Mouse (Mus musculus): ENCODE data around the gene Stac.
A peak's percentile ranks its signal among the peaks of the same experiment; 100 is the strongest.

The Stac gene

DNA sequence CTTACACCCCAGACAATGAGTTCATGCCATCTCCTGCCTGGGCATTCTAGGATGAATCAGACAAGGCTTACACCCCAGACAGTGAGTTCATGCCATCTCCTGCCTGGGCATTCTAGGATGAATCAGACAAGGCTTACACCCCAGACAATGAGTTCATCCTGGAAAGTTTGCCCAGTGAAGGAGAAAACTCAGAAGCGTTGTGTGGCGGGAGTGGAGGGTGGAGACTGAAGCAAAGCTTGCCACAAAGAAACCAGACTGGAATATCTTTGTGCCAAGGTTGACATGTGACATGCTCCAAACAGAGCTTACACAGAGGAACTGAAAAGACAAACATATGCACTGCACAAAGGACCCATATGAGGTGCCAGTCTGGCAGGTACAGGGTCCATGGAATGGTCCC is 102.6 kb downstream of the Stac start:
- no peak for DNase-seq

DNA sequence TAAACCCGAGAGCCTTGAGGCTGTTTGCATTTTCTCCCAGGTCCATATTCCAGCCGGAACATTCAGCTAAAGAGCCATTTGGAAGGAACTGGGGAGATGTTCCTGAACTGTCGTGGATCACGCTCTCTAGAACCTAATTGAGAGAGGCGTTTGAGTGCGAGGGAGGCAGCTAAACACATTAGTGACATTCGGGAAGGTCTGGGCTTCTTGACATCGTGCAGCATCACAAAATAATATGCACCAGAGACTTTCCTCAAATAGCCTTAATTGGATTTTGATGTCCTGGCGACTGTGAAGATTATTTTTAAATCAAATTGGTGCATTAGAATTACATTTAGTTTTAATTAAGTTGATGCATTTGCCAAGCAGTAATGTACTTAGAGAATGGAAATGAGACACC is 111.4 kb downstream of the Stac start:
- DNase-seq = no peak

- no peak for DNase-seq
These were observed 112.7 kb downstream of the Stac start for GRCm38 (mm10) chr9:111577453-111577852.

DNA sequence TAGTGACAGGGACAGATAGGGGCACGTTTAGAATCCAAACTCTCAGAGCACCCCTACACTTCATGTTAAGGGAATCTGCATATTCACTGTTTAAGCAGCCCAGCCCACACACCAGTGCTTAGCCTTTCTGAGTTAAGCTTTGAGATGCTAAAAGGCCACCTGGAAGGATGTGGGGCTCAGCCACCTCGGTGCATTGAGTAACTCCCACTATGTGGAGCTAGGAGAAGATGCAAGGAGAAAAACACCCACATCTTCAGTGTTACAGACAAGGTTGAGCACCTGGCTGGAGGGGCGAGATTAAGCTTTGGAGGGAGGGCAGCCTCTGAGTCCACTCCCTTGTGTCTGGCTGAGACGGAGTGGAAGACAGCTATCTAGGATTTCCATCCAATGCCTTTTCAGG is 114.3 kb downstream of the Stac start:
- no peak for DNase-seq

GRCm38 (mm10) chr9:111573836-111574235 is 116.3 kb downstream of the Stac start:
- DNase-seq = no peak

DNA sequence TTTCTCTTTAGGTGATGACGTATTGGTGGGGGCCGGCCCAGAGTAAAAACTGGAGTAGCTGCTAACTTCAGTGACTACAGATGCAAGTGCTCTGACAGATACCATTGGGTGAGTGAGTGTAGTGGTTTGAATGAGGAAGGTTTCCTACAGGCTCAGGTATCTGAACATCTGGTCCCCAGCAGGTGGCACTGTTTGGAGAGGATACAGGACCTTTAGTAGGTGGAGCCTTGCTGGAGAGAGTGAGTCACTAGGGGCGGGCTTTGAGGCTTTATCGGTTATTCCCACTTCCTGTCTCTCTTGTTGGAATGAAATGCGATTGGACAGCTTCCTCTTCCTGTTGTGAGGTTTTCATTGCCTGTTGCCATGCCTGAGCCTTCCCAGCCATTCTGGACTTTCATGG is 118.5 kb downstream of the Stac start:
- no peak for DNase-seq

DNA sequence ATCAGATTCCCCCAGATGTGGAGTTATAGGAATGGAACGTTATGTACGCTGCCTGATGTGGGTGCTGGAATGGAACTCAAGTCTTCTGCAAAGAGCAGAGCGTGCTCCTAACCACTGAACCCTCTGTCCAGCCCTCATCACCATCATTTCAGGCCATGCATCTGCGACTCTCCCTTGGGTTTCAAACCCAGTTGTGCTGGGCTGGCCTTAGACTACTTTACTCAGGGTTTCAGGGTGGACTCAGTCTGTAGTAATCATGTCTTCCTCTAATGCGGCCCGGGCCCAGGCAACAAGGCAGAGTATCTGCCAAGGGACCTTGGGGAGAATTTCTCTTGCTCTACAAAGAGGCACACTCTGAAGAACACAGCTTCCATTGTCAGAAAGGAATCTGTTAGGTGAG is 126.0 kb downstream of the Stac start:
- no peak for DNase-seq

DNA sequence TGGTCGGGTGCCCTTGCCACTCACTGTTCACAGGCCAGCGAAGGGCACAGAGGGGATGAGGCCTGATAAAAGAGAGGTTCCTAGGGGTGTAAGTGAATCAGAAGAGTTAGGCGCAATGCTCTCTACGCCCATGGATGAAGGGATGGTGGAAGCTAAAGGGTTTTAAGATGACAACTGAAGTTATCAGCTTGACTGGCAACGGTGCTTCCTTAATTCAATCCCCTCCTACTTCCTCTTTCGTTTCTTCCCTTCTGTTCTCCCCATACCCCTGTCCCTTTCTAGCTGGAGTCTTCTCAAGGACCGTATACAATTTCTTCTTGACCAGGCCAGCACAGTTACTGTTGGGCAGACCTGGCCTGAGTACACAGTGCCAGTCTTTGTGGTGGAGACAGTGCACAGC is 126.9 kb downstream of the Stac start:
- DNase-seq = no peak

GRCm38 (mm10) chr9:111562217-111562988 is 127.7 kb downstream of the Stac start:
- no peak for DNase-seq

DNA sequence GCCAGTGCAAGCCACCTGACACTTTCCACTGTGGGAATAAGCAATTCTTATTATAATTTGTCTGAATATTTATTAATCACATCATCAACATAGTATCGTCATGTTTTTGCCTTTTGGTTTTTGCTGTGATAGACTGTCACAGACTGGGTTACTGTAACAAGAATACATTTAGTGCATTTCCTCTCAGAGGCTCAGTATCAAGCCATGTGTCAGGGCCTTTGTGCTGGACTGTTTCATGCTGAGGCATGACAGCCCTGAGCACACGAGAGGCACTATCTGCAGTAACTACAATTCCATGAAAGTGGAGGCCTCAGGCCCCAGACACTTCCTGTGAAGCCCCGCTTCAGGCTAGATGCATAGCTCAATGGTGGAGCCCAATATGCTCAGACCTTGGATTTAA is 133.4 kb downstream of the Stac start:
- no peak for DNase-seq

DNA sequence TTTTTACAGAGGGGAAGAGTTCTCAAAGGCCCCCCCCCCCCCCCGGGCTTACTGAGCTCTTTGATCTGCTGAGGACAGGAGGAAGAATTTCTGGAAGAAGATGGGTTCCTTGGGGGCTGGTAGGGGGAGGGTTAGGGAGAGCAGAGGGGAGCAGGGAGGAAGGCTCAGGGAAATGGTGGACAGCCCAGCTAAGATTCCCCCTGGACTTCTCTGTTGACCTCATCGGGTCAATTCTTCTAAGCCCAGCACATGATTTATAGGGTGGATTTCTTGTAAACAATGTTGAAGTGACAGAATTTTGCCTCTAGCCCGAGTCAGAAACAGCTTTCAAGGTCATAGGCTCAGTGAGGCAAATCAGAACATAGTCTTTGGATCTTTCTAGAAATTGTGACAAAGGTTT is 137.3 kb downstream of the Stac start:
- DNase-seq = no peak

DNA sequence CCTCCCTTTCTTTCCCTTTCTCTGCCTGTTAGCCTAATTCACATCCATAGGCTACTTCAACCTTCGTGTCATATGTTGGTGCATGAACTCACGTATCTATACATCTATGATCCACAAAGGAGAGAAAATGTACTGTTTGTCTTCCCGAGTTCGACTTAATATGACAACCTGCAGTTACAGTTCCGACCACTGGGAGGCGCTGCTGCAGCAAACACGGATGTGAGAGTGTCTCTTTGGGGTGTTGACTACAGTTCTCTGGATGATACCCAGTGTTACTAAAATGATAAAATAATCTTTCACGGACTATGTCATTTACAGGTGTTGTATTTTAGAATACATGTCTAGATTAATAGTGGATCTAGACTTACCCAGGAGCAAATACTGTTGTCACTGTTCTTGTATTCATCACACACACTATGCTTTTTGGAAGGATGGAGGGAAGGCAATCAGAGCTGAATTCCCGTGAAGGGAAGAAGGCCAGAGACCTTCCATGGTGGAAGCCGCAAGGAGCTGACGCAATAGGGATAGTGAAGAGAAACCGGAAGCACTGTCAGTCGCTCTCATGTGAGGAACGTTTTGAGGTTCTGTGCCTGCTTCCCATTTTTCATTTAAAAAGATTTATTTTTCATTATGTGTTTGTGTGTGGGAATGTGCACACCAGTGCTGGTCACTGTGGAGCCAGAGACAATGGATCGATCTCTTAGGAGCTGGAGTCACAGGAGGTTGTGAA is 138.5 kb downstream of the Stac start:
- peak; percentile 9 for DNase-seq

GRCm38 (mm10) chr9:111550963-111551321 is 139.2 kb downstream of the Stac start:
- DNase-seq = no peak

DNA sequence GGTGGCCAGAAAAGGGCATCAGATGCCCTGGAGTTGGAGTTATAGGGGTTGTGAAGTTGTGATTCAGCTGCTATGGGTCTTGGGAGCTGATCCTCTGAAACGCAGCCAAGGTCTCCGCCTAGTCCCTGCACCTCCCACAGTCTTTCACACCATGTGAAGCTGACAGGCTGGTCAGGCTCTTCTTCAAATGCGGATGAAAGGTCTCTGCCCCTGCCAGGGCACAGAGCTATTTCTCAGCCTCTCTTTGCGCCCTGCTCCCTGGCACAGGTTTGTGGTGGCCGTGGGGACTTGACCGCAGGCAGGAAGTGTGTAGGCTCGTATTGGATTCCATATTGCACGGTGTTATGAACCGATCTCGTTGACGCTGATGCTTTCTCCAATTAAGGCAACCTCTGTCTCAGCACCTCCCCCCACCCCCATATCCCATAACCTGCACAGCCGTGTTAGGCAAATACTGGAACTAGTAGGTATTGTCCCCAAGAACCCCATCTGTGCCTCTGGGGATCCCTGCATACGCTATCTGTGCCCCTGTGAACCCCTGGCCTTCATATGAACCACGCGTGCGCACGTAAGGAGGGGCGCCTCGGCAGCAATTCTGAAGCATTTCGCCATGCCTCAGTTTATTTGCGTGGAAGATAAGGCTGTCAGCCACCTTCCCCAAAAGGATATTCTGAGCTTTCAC is 139.7 kb downstream of the Stac start:
- no peak for DNase-seq

DNA sequence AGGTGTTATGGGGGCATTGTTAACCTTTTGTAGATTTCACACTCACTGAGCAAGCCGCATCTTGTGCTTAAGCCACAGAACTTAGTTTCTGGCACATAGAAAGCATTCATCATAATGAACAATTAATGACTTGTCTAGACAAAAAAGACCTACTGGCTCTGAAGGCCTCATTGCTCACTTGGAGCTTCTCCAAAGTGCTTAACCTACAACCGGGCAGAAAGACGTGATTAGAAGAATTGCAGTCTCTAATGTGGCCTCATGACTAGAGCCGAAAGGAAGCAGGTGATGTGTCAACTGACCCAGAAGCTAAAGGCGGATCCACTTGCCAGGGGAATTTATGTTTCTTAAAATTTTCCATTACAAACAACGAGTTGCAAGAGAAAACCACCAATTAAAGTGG is 147.5 kb downstream of the Stac start:
- DNase-seq = no peak

DNA sequence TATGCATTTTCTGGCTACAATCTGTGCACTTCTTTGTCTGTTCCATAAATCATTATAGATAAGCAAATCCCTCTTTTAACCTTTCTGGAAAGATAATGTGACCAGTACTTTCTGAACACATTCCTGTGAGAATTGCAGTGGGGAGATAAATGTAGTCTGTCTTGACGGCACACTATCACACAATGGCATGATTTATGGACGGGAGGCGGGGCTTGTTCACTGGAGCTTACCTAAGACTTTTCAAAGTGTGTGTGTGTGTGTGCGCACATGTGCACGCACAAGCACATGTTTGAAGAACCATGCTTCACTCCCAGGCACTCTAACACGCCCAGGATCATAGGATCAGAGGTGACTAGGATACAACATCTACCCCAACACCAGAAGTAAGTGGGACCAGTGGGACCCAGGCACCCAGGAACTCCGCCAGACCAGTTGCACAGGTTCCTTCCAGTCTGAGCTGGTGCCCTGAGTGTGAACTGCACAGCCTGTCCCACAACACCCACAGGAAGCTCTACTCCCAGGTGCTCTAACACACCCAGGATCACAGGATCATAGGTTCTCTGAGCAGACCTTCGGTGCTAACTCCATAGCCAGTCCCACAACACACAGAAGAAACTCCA is 154.6 kb downstream of the Stac start:
- DNase-seq = no peak

- no peak for DNase-seq
These were observed 155.3 kb downstream of the Stac start for GRCm38 (mm10) chr9:111534744-111535423.

GRCm38 (mm10) chr9:111523871-111524270 is 166.3 kb downstream of the Stac start:
- no peak for DNase-seq

DNA sequence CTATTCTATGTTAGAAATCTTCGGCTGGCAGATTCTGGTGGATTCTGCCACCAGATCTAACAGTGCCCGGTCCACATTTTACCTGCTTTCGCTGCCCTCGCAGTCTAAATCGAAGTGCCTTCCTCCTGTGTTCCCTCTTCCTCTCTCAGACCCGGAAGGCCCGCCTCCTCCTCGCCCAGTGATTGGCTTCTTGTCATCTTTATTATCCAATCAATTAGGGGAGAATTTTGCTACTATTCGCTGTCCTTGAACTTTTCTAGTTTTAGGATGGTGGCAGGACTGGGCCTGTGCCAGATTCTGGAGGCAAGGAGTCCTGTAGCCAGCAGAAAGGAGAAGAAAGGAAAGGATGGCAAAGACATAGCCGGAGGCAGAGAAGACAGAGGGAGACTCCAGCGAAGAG is 167.0 kb downstream of the Stac start:
- DNase-seq = no peak

DNA sequence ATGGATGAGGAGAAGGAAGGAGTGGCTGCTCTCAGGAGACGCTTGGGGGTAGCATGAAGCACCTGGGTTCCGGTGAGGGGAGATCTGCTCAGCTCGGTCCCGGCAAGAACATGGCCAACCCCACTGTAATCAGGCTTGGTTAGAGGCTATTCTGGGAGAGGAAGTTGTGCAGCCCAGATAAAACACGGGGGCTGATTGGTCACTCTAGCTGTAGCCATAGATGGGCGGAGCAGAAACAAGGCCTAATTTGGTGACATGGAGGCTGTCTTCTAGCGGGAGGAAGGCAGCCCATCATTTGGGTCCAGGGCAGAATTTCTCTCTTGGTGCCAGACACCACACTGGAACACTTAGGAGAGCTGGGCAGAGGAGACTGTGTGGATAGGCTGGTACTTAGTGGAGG is 167.9 kb downstream of the Stac start:
- DNase-seq = no peak

DNA sequence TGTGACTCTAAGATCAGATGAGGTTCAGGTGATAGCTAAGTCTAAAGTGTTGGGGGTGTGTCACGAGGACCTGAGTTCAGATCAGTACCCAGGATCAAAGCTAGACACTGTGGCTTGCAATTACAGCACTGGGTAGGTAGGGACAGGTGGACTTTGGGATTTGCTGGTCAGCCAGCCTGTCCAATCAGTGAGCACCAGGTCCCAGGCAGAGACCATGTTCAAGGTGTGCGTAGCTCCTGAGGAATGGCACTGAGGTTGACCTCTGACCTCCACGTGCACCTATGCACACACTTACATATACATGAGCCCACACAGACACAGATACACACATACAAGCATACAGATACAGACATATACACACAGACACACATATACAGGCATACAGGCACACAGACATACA is 174.6 kb downstream of the Stac start:
- no peak for DNase-seq

DNA sequence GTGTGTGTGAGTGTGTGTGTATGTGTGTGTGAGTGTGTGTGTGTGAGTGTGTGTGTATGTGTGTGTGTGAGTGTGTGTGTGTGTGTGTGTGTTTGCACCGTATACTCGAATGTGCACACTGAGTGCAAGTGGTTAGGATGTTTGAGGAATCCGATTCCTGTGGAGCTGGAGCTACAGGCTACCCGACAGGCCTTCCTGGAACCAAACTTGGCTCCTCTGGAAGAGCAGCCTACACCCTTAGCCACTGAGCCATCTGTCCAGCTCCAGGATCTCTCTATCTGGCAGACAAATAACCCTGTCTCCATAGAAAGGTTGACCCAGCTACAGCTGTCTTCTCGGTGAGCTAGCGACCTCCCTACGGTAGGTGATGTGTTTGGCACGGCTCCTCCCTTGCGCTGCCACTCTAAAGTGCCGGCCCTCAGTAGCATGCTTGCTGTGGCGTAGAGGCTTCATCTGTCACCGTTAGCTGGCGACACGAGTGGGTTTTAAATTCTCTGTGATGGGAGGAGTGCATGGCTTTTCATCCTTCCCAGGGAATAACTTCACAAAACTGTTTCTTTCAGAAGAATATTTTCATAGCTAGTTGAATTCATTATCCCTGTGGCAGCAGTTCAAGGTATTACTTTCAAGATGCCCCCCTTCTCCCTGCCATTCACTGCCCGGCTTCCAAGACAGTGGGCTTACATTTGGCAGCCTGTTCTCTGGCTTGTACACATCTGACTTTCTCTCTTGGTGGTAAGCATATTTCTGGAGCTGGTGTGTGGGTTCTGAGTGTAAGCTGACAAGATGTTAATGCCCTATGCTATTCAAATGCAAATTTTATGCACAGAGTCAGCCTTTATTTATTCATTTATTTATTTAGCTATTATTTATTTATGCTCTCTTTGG is 175.3 kb downstream of the Stac start:
- DNase-seq = no peak

Data from thymus, postnatal 14 days (tissue).